Mouse (Mus musculus) limb, embryonic 13.5 days (tissue): Measurements from ENCODE around the gene Cisd2. TPM values are rescaled to one million over a fixed set of nuclear protein-coding genes. Genes with fewer than 3 reads are reported as not detected.

Experiments used
- ATAC-seq: fragments of 200-750 bp; cut with Nextera tagmentation; 2 replicates; pipeline ENCODE4 v1.8.0; 2017; ENCODE audit warnings: low read depth, moderate number of reproducible peaks, moderate TSS enrichment; ENCODE audit not compliant: low FRiP score
- H3K27ac ChIP-seq: fragments of 300-500 bp; sonication (generic); 2 replicates; pipeline ENCODE4 v1.5.1; 2015; ENCODE audit warnings: inconsistent platforms, mild to moderate bottlenecking, moderate library complexity
- H3K27me3 ChIP-seq: fragments of 300-500 bp; sonication (generic); 2 replicates; pipeline ENCODE4 v1.6.1; 2015; ENCODE audit warnings: mild to moderate bottlenecking, inconsistent platforms
- H3K36me3 ChIP-seq: fragments of 300-500 bp; sonication (generic); 2 replicates; pipeline ENCODE4 v1.6.1; 2015; ENCODE audit warnings: inconsistent platforms, mild to moderate bottlenecking, moderate library complexity
- H3K4me1 ChIP-seq: fragments of 300-500 bp; sonication (generic); 2 replicates; pipeline ENCODE4 v1.6.1; 2015; ENCODE audit warnings: inconsistent platforms
- H3K4me2 ChIP-seq: fragments of 300-500 bp; sonication (generic); replicated peaks from 2 replicates; pipeline ENCODE4 v1.6.1; 2015; ENCODE audit warnings: inconsistent platforms, mild to moderate bottlenecking, moderate library complexity
- H3K4me3 ChIP-seq: fragments of 300-500 bp; sonication (generic); 2 replicates; pipeline ENCODE4 v1.5.1; 2015; ENCODE audit warnings: moderate library complexity, mild to moderate bottlenecking, inconsistent platforms
- H3K9ac ChIP-seq: fragments of 300-500 bp; sonication (generic); 2 replicates; pipeline ENCODE4 v1.6.1; 2015; ENCODE audit warnings: mild to moderate bottlenecking, inconsistent platforms
- H3K9me3 ChIP-seq: fragments of 300-500 bp; sonication (generic); 2 replicates; pipeline ENCODE4 v1.6.1; 2016; ENCODE audit warnings: inconsistent platforms
- WGBS: fragments of 180-500 bp; shearing (Covaris S2); methylation state at CpG from one replicate; pipeline ENCODE4 v1.1.7; 2015; 5-methylcytosine and 5-hydroxymethylcytosine counted together
- polyA plus RNA-seq: library from polyadenylated mRNA; unstranded; fragments of >200 nt; fragmentation: Nextera tagmentation; extraction: Ambion mirVana; gene quantifications from 2 replicates; pipeline ENCODE4 v1.2.1, GENCODE M21; 2015

Gene Cisd2
- polyA plus RNA-seq, 1 experiment from 2014 or later, result 66.8 TPM

- H3K27ac ChIP-seq, result no peak overlapping the region
- no peak overlapping the region for H3K9ac ChIP-seq
- no peak overlapping the region for H3K4me3 ChIP-seq
- 86% methylated on average over 9 of the region's 9 CpGs for whole genome bisulfite sequencing
- no peak for ATAC-seq
- no peak overlapping the region for H3K4me2 ChIP-seq
- H3K36me3 ChIP-seq, result peaks cover 41% of the 10 kb centered on the region
- H3K4me1 ChIP-seq, result no peaks in the 10 kb centered on the region
- H3K27me3 ChIP-seq, result no peaks in the 10 kb centered on the region
- peaks cover 4% of the 10 kb centered on the region; the same call in 1 of the 2 replicates for H3K9me3 ChIP-seq
Observed at GRCm38 (mm10) chr3:135407351-135407750, 16.4 kb downstream of the Cisd2 start.

- H3K27ac ChIP-seq, result no peak overlapping the region
- no peaks in the 10 kb centered on the region for H3K27me3 ChIP-seq
- no peak overlapping the region for H3K4me2 ChIP-seq
- H3K9ac ChIP-seq, result no peak overlapping the region
- H3K36me3 ChIP-seq, result peaks cover 30% of the 10 kb centered on the region
- 74% methylated on average over 4 of the region's 4 CpGs for WGBS
- H3K9me3 ChIP-seq, result peaks cover 3% of the 10 kb centered on the region; the same call in 1 of the 2 replicates
- no peak for ATAC-seq
- H3K4me1 ChIP-seq, result no peaks in the 10 kb centered on the region
- no peak overlapping the region for H3K4me3 ChIP-seq
Observed at GRCm38 (mm10) chr3:135404599-135404998, 19.1 kb downstream of the Cisd2 start.

GRCm38 (mm10) chr3:135403856-135404255, 19.9 kb downstream of the Cisd2 start:
- WGBS, result 75% methylated on average over 5 of the region's 5 CpGs
- Histone ChIP-seq H3K27ac (no peak overlapping the region), H3K27me3 (no peaks in the 10 kb centered on the region), H3K36me3 (peaks cover 23% of the 10 kb centered on the region), H3K4me1 (no peaks in the 10 kb centered on the region), H3K4me2 (no peak overlapping the region), H3K4me3 (no peak overlapping the region), H3K9ac (no peak overlapping the region), H3K9me3 (no peaks in the 10 kb centered on the region)
- ATAC-seq, result no peak

- H3K27ac ChIP-seq, result no peak overlapping the region
- WGBS, result 78% methylated on average over 9 of the region's 9 CpGs
- no peak overlapping the region for H3K9ac ChIP-seq
- no peak overlapping the region for H3K4me2 ChIP-seq
- H3K36me3 ChIP-seq, result peaks cover 20% of the 10 kb centered on the region
- no peak for ATAC-seq
- no peaks in the 10 kb centered on the region for H3K27me3 ChIP-seq
- no peaks in the 10 kb centered on the region for H3K9me3 ChIP-seq
- H3K4me1 ChIP-seq, result no peaks in the 10 kb centered on the region
- H3K4me3 ChIP-seq, result no peak overlapping the region
Observed at GRCm38 (mm10) chr3:135403211-135403610, 20.5 kb downstream of the Cisd2 start.

GRCm38 (mm10) chr3:135402201-135402658, 21.5 kb downstream of the Cisd2 start:
- peaks cover 18% of the 10 kb centered on the region for H3K36me3 ChIP-seq
- no peak overlapping the region for H3K27ac ChIP-seq
- peak; percentile 80 for ATAC-seq
- no peak overlapping the region for H3K9ac ChIP-seq
- H3K4me1 ChIP-seq, result no peaks in the 10 kb centered on the region
- no peaks in the 10 kb centered on the region for H3K9me3 ChIP-seq
- H3K4me2 ChIP-seq, result no peak overlapping the region
- WGBS, result 11% methylated on average over 10 of the region's 10 CpGs
- H3K4me3 ChIP-seq, result no peak overlapping the region
- no peaks in the 10 kb centered on the region for H3K27me3 ChIP-seq

- no peaks in the 10 kb centered on the region for H3K36me3 ChIP-seq
- no peak overlapping the region for H3K4me3 ChIP-seq
- no peak overlapping the region for H3K27ac ChIP-seq
- no peak overlapping the region for H3K9ac ChIP-seq
- H3K27me3 ChIP-seq, result no peaks in the 10 kb centered on the region
- no peak overlapping the region for H3K4me2 ChIP-seq
- H3K4me1 ChIP-seq, result 0 out of 2 replicates have a peak, but pooled peaks cover 4% of the 10 kb centered on the region
- no peak for ATAC-seq
- no peaks in the 10 kb centered on the region for H3K9me3 ChIP-seq
Observed at GRCm38 (mm10) chr3:135397112-135397511, 26.6 kb downstream of the Cisd2 start.

- H3K27me3 ChIP-seq, result no peaks in the 10 kb centered on the region
- H3K4me3 ChIP-seq, result no peak overlapping the region
- no peaks in the 10 kb centered on the region for H3K36me3 ChIP-seq
- H3K4me2 ChIP-seq, result no peak overlapping the region
- no peaks in the 10 kb centered on the region for H3K9me3 ChIP-seq
- H3K27ac ChIP-seq, result no peak overlapping the region
- WGBS, result 57% methylated on average over 6 of the region's 6 CpGs
- 0 out of 2 replicates have a peak, but pooled peaks cover 4% of the 10 kb centered on the region for H3K4me1 ChIP-seq
- no peak for ATAC-seq
- H3K9ac ChIP-seq, result no peak overlapping the region
Observed at GRCm38 (mm10) chr3:135396081-135396480, 27.6 kb downstream of the Cisd2 start.

- Histone ChIP-seq H3K4me1 (0 out of 2 replicates have a peak, but pooled peaks cover 4% of the 10 kb centered on the region), H3K9me3 (no peaks in the 10 kb centered on the region), H3K27ac (no peak overlapping the region), H3K4me3 (no peak overlapping the region), H3K27me3 (no peaks in the 10 kb centered on the region), H3K4me2 (no peak overlapping the region), H3K9ac (no peak overlapping the region), H3K36me3 (no peaks in the 10 kb centered on the region)
- ATAC-seq, result no peak
- 69% methylated on average over 5 of the region's 5 CpGs for WGBS
Observed at GRCm38 (mm10) chr3:135395085-135395484, 28.6 kb downstream of the Cisd2 start.

GRCm38 (mm10) chr3:135393186-135393585, 30.5 kb downstream of the Cisd2 start:
- no peaks in the 10 kb centered on the region for H3K36me3 ChIP-seq
- no peaks in the 10 kb centered on the region for H3K9me3 ChIP-seq
- no peak for ATAC-seq
- H3K4me2 ChIP-seq, result no peak overlapping the region
- H3K27me3 ChIP-seq, result no peaks in the 10 kb centered on the region
- WGBS, result 83% methylated on average over 6 of the region's 6 CpGs
- no peak overlapping the region for H3K27ac ChIP-seq
- H3K4me3 ChIP-seq, result no peak overlapping the region
- H3K4me1 ChIP-seq, result 0 out of 2 replicates have a peak, but pooled peaks cover 4% of the 10 kb centered on the region
- no peak overlapping the region for H3K9ac ChIP-seq

GRCm38 (mm10) chr3:135379868-135380267, 43.9 kb downstream of the Cisd2 start:
- no peak for ATAC-seq
- Histone ChIP-seq H3K27ac (no peak overlapping the region), H3K27me3 (no peaks in the 10 kb centered on the region), H3K36me3 (no peaks in the 10 kb centered on the region), H3K4me3 (no peak overlapping the region), H3K4me1 (0 out of 2 replicates have a peak, but pooled peaks cover 3% of the 10 kb centered on the region), H3K9ac (no peak overlapping the region), H3K9me3 (no peaks in the 10 kb centered on the region), H3K4me2 (no peak overlapping the region)
- WGBS, result 91% methylated on average over 4 of the region's 4 CpGs

- Histone ChIP-seq H3K4me3 (no peak overlapping the region), H3K36me3 (no peaks in the 10 kb centered on the region), H3K27me3 (no peaks in the 10 kb centered on the region), H3K9ac (no peak overlapping the region), H3K4me2 (no peak overlapping the region), H3K4me1 (0 out of 2 replicates have a peak, but pooled peaks cover 3% of the 10 kb centered on the region), H3K9me3 (no peaks in the 10 kb centered on the region), H3K27ac (no peak overlapping the region)
- 63% methylated on average over 10 of the region's 10 CpGs for WGBS
- ATAC-seq, result peak; percentile 51; the same call in 1 of the 2 replicates
Observed at GRCm38 (mm10) chr3:135377445-135377844, 46.3 kb downstream of the Cisd2 start.

GRCm38 (mm10) chr3:135375836-135376235, 47.9 kb downstream of the Cisd2 start:
- Histone ChIP-seq H3K9me3 (no peaks in the 10 kb centered on the region), H3K4me3 (no peak overlapping the region), H3K27me3 (no peaks in the 10 kb centered on the region), H3K9ac (no peak overlapping the region), H3K36me3 (no peaks in the 10 kb centered on the region), H3K4me2 (no peak overlapping the region), H3K27ac (no peak overlapping the region), H3K4me1 (0 out of 2 replicates have a peak, but pooled peaks cover 3% of the 10 kb centered on the region)
- ATAC-seq, result no peak
- WGBS, result 72% methylated on average over 3 of the region's 3 CpGs

- H3K36me3 ChIP-seq, result no peaks in the 10 kb centered on the region
- no peak overlapping the region for H3K4me3 ChIP-seq
- no peaks in the 10 kb centered on the region for H3K9me3 ChIP-seq
- H3K4me1 ChIP-seq, result no peaks in the 10 kb centered on the region
- no peak for ATAC-seq
- H3K27ac ChIP-seq, result no peak overlapping the region
- H3K4me2 ChIP-seq, result no peak overlapping the region
- 89% methylated on average over 4 of the region's 4 CpGs for WGBS
- no peaks in the 10 kb centered on the region for H3K27me3 ChIP-seq
- no peak overlapping the region for H3K9ac ChIP-seq
Observed at GRCm38 (mm10) chr3:135357394-135357793, 66.3 kb downstream of the Cisd2 start.
